Mouse (Mus musculus) liver, embryonic 14.5 days (tissue): ENCODE results near the gene Ezh1.

ENCODE experiments used
- CTCF ChIP-seq: IDR thresholded peaks from 2 replicates; pipeline ENCODE4 v1.5.1; 2016; ENCODE audit warnings: antibody characterized with exemption, low read depth, control low read depth
- EP300 ChIP-seq: IDR thresholded peaks from 2 replicates; pipeline ENCODE4 v1.6.1; 2016; ENCODE audit warnings: antibody characterized with exemption, low read depth

DNA sequence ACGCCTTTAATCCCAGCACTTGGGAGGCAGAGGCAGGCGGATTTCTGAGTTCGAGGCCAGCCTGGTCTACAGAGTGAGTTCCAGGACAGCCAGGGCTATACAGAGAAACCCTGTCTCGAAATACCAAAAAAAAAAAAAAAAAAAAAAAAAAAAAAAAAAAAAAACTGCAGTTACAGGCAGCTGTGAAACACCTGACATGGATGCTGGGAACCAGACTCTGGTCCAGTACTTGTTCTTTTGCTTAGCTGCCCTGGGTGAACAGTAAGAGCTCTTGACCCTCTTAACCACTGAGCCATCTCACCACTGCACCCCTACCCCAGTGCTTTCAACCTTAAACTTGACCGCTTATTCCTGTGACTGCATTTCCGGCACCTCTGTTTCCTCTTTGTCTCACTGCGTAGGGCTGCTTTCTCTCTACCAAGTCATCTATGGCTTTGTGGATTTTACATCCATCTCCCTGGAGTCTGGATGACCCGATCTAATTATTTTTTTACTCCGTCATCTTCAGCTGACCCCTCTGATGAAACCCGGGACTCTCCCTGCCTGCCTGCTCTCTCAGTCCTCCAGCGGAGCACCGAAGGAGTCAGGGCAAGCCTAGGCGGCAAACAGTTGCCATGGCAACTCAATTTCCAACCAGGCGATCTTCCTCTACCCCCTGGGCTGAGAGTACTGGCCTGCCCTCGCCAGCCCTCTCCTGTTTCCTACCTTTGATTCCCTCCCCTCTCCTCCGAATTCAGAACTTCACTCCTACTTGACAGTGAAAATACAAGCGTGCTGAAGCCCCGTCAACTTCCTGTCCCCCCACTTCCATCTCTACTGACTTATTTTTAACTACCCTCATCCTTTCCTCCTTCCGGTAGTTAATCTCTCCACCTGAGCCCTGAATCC is 82.7 kb downstream of the Ezh1 start:
- no peak for TF ChIP-seq CTCF
- no peak for TF ChIP-seq EP300
